ENCODE assay signal across 13 mouse cellular contexts in genomic region chr11:69761868-69762267, GRCm38 (mm10). TPM values are rescaled to one million over a fixed set of nuclear protein-coding genes. Genes with fewer than 3 reads are reported as not detected.
DNase-seq lines count a peak whose midpoint lies in the region; ATAC-seq and TF ChIP-seq lines count a peak whose summit lies in the region.
"Had no signal": no experiment of that assay in that cellular context is flagged by ENCODE, and none has a peak within 500 bp of the region (broad histone marks: within the 10 kb centered on the region; RNA-seq: fewer than 3 reads in every experiment).

Gene Slc35g3, minus strand, starts transcription at chr11:69761968.

- WGBS in forebrain, embryonic 10.5 days = 75% methylated on average over 1 of the region's 1 CpGs
- 82% methylated on average over 1 of the region's 1 CpGs for WGBS in forebrain, embryonic 11.5 days
- WGBS in midbrain, embryonic 13.5 days = 78% methylated on average over 1 of the region's 1 CpGs

- H3K4me3 ChIP-seq in forebrain, embryonic 10.5 days = no peak within 1 kb of the TSS
- no peak within 1 kb of the TSS for H3K4me3 ChIP-seq in forebrain, embryonic 11.5 days (ENCODE audit: low read depth, low read length)
- peak within 1 kb of the TSS; percentile 99 for H3K4me3 ChIP-seq in testis, adult 2 months (ENCODE audit: control insufficient read depth, low read depth, low read length)
- H3K4me3 ChIP-seq in midbrain, embryonic 13.5 days (replicated peaks) = no peak within 1 kb of the TSS

- TF ChIP-seq POLR2A in testis, adult 2 months (IDR thresholded peaks at IDR 0.05; ENCODE audit: control insufficient read depth, low read depth, low read length) = no peak

- no peak for TF ChIP-seq CTCF in testis, adult 2 months (IDR thresholded peaks at IDR 0.05; ENCODE audit: control insufficient read depth, insufficient read depth, insufficient replicate concordance, low read depth, low read length)

- H3K27ac ChIP-seq in forebrain, embryonic 10.5 days = peak within 1 kb of the TSS; percentile 97
- no peak within 1 kb of the TSS for H3K27ac ChIP-seq in forebrain, embryonic 11.5 days (ENCODE audit: low read depth, low read length)
- no peak within 1 kb of the TSS for H3K27ac ChIP-seq in testis, adult 2 months (ENCODE audit: control insufficient read depth, insufficient read depth, low read depth, low read length)
- peak within 1 kb of the TSS; percentile 97 for H3K27ac ChIP-seq in midbrain, embryonic 13.5 days

- no peaks in the 10 kb centered on the region for H3K36me3 ChIP-seq in forebrain, embryonic 10.5 days (replicated peaks)
- H3K36me3 ChIP-seq in forebrain, embryonic 11.5 days (ENCODE audit: control insufficient read depth, insufficient read depth, low read length) = no peaks in the 10 kb centered on the region
- peaks cover 1% of the 10 kb centered on the region for H3K36me3 ChIP-seq in testis, adult 2 months (ENCODE audit: control insufficient read depth, insufficient read depth, low read length)
- no peaks in the 10 kb centered on the region for H3K36me3 ChIP-seq in midbrain, embryonic 13.5 days

- H3K27me3 ChIP-seq in forebrain, embryonic 10.5 days (ENCODE audit: poor library complexity, severe bottlenecking) = peaks cover 7% of the 10 kb centered on the region; the same call in 1 of the 2 replicates
- H3K27me3 ChIP-seq in forebrain, embryonic 11.5 days (ENCODE audit: control insufficient read depth, insufficient read depth, low read length) = no peaks in the 10 kb centered on the region
- no peaks in the 10 kb centered on the region for H3K27me3 ChIP-seq in testis, adult 2 months (ENCODE audit: control insufficient read depth, insufficient read depth, low read length)
- H3K27me3 ChIP-seq in midbrain, embryonic 13.5 days = 0 out of 2 replicates have a peak, but pooled peaks cover under 1% of the 10 kb centered on the region

- DNase-seq in forebrain, embryonic 10.5 days (ENCODE audit: extremely low spot score, low spot score) = no peak
- DNase-seq in forebrain, embryonic 11.5 days (ENCODE audit: low spot score) = no peak
- DNase-seq in testis, postnatal 14 days (ENCODE audit: low spot score) = no peak
- no peak for DNase-seq in B cell, adult 2 months
- DNase-seq in frontal cortex, postnatal 25 days (ENCODE audit: low spot score in 2 of 2) = no peak
- no peak for DNase-seq in right cerebral cortex, postnatal 25 days
- DNase-seq: cerebellum, postnatal 36 days; gastrocnemius, postnatal 14 days; kidney, adult 9 months; lung, adult 18-20 months had no signal

- H3K4me2 ChIP-seq in forebrain, embryonic 11.5 days (ENCODE audit: low read depth, low read length, severe bottlenecking) = no peak within 1 kb of the TSS
- no peak within 1 kb of the TSS for H3K4me2 ChIP-seq in midbrain, embryonic 13.5 days (replicated peaks)

- no peak for ATAC-seq in forebrain, embryonic 11.5 days (replicated peaks; ENCODE audit: low FRiP score)
- ATAC-seq in midbrain, embryonic 13.5 days = no peak

- no peaks in the 10 kb centered on the region for H3K9me3 ChIP-seq in forebrain, embryonic 10.5 days
- no peaks in the 10 kb centered on the region for H3K9me3 ChIP-seq in forebrain, embryonic 11.5 days (ENCODE audit: control insufficient read depth, low read length)
- no peaks in the 10 kb centered on the region for H3K9me3 ChIP-seq in midbrain, embryonic 13.5 days

- H3K4me1 ChIP-seq in forebrain, embryonic 10.5 days = peaks cover 50% of the 10 kb centered on the region
- H3K4me1 ChIP-seq in forebrain, embryonic 11.5 days (replicated peaks; ENCODE audit: control insufficient read depth, insufficient read depth, low read length) = peaks cover 17% of the 10 kb centered on the region
- peaks cover 17% of the 10 kb centered on the region for H3K4me1 ChIP-seq in testis, adult 2 months (ENCODE audit: control insufficient read depth, insufficient read depth, low read length)
- peaks cover 41% of the 10 kb centered on the region for H3K4me1 ChIP-seq in midbrain, embryonic 13.5 days (replicated peaks)

- H3K9ac ChIP-seq in forebrain, embryonic 11.5 days (ENCODE audit: low read length) = no peak within 1 kb of the TSS; the same call in 1 of the 2 replicates
- peak within 1 kb of the TSS; percentile 74; the same call in 1 of the 2 replicates for H3K9ac ChIP-seq in midbrain, embryonic 13.5 days (replicated peaks)

RNA-seq across cellular contexts. Expression of gene Slc35g3, which starts in this region (rescaled TPM):
- polyA plus RNA-seq in forebrain, embryonic 10.5 days (2016; fragmentation: Nextera tagmentation; extraction: Ambion mirVana) = 0.14 TPM in 1 of 2 replicates, not detected in the other
- polyA plus RNA-seq in forebrain, embryonic 11.5 days (2014; fragmentation: Nextera tagmentation; extraction: Ambion mirVana) = not detected in 2 replicates
- 210 and 236 TPM in 2 replicates for polyA plus RNA-seq in testis, adult 2 months (2012; rRNA removed)
- polyA plus RNA-seq in midbrain, embryonic 13.5 days (2015; fragmentation: Nextera tagmentation; extraction: Ambion mirVana) = 0.31 TPM in 1 of 2 replicates, not detected in the other
- polyA plus RNA-seq: heart, postnatal 0 days had no signal

Comparison
In these comparisons a context has a peak if more than half of its experiments do, and no peak if none do; other contexts are left out.
1. RNA of gene Slc35g3 (polyA plus RNA-seq): 210 to 236 TPM in testis, adult 2 months; 0.31 TPM in midbrain, embryonic 13.5 days, 0.14 TPM in forebrain, embryonic 10.5 days and not detected in forebrain, embryonic 11.5 days; every median in the first group is over 100 times any median in the second.
2. H3K27ac ChIP-seq: peak in forebrain, embryonic 10.5 days (single experiment) and midbrain, embryonic 13.5 days (single experiment); none in forebrain, embryonic 11.5 days (single experiment) and testis, adult 2 months (single experiment).